Mouse (Mus musculus) skeletal muscle tissue, adult 2 months (tissue): ENCODE measurements around the gene Mthfsl.
"Not testable (repeated sequence)": the region's sequence is repeated elsewhere in the genome, so short reads cannot be mapped to it uniquely, and the experiment has no call there.

Source experiments
- DNase-seq: peaks from one replicate; pipeline ENCODE4 v3.0.0-alpha.2; 2012; ENCODE audit warnings: low read depth, low spot score

Gene Mthfsl

GRCm38 (mm10) chr9:88719989-88720537 is at the start of gene Mthfsl:
TSS of gene Mthfsl (minus strand) at chr9:88720296.
- DNase-seq = not testable (repeated sequence)

GRCm38 (mm10) chr9:88769470-88769869 is 49.4 kb upstream of the Mthfsl start:
- not testable (repeated sequence) for DNase-seq

GRCm38 (mm10) chr9:88746687-88747086 is 26.6 kb upstream of the Mthfsl start:
- not testable (repeated sequence) for DNase-seq

GRCm38 (mm10) chr9:88746046-88746445 is 25.9 kb upstream of the Mthfsl start:
- not testable (repeated sequence) for DNase-seq

- DNase-seq = not testable (repeated sequence)
These were observed 15.2 kb upstream of the Mthfsl start for GRCm38 (mm10) chr9:88735289-88735688.

DNA sequence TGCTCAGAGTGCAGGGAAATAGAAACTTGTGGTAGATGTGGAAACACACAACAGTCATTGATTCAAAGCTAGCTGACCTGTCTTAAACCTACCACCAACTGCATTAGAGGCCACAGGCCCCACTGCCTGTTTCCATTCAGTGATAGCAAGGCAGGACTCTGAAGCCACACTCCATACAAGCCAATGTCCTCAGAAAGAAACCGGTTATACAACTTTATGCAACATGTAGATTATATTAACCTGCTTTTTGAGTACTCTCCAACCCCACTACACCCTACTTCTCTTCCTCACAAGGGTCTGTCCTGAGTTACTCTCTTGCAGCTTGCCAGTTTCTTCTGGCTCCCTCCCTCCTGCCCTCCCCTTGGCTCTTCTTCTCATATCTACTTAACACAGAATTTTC is 13.1 kb upstream of the Mthfsl start:
- DNase-seq = not testable (repeated sequence)

DNA sequence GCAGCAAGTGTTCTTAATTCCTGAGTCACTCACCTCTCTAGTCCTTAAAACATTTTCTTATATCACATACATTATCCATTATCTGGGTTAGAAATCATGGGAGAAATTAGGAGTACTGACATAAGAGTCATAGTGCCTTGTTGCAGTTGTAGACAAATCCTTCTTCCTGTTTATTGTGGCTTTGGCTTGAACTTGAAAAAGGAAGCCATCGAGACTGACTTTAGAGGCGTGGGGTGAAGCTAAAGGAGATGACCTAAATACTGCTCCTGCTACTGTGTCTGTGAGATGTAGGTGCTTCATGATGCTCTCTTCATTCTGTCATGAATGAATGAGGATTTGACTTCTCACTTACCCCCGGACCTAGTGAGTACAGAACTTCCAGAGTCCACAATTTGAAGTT is 12.2 kb upstream of the Mthfsl start:
- not testable (repeated sequence) for DNase-seq

- not testable (repeated sequence) for DNase-seq
These were observed 11.6 kb upstream of the Mthfsl start, which contains the start of gene Bcl2a1d for GRCm38 (mm10) chr9:88731728-88732127. TSS of gene Bcl2a1d (minus strand) at chr9:88731914.

DNA sequence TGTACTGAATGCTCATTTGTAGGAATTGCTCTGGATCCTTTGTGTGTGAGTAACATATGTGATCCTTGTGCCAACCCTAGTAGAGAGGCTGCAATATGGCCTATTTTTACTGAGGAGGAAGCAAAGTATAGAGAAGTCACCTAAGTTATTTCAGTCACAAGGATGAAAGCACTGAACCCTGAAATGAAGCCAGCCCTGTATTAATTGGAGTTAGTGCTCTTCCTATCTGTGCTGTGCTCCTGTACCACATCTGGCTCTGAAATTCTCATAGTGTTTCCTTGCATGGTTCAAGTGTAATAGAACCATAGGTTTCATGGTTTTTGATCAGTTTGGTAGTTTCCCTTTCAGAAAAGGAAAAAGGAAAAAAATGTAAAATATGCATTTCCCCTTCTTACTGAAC is 8.2 kb upstream of the Mthfsl start:
- not testable (repeated sequence) for DNase-seq

- not testable (repeated sequence) for DNase-seq
These were observed 1.5 kb upstream of the Mthfsl start for GRCm38 (mm10) chr9:88721628-88722027.

DNA sequence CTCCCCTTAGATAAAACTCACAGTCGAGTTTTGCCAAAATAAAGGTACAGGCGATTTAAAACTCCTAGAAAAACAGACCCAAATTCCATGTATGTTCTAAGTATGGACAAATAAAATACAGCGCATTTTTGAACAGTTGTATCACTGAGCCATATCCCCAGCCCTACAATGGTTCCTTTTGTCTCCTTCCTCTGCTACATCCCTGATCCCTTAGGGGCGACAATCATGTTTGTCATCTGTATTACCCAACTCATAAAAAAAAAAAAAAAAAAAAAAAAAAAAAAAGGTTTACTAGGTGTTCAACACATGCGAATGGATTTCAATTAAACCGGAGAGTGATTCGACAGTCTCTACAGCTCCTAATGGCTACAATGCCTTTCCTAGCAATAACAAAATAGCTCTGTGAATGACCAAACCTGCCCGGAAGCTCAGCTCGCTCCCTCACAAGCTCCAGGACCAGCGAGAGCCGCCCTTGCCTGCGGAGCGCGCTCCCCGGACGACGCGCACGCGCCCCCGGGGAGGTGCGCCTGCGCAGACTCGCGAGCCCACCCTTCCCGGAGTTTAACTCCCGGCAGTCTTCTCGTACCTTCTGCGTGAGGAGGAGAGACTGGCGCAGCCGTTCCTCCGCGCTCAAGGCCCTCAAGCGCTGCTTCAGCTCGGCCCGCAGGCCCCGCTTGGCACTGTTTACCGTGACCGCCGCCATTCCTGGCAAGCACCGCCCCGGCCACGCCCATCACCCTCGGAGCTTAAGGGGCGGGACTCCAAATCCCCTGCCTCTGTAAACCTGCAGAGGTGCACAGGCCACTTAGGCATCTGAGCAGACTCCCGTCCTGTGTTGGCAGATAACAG is 799 bp downstream of the Mthfsl start:
- DNase-seq = not testable (repeated sequence)

- not testable (repeated sequence) for DNase-seq
These were observed 1.5 kb downstream of the Mthfsl start for GRCm38 (mm10) chr9:88718593-88718992.

DNA sequence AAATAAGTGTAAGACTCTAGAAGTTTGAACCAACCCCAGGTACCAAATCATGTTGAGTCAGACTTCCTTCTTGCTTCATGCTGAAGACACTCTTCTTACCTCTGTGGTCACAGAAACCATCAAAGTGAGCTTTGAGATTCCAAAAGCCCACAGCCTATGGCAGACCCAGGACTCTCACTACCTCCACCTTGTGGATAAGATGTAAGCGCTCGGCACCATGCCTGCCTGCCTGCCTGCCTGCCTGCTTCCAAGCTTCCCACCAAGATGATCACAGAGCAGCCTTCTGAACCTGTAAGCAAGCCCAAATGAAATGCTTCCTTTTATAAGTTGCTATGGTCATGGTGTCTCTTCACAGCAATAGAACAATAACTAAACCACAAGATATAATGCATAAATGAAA is 2.0 kb downstream of the Mthfsl start:
- DNase-seq = not testable (repeated sequence)

DNA sequence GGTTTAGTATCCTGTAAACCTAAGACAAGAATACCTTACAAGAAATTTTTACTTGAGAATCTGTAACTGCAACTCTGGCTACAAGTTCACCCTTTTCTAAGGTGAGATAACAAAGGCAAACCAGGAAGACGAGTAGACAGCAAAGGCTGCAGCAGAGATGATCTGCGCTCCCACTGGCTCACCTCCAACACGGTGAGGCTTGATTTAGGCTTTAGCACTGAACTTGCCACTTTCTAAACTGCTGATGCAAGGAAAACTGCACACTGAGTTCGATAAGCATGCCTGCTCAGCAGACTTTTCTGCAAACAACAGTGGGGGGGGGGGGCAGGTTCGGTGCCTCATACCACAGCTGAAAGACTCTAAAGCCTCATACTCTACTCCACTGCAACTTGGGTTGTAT is 5.6 kb downstream of the Mthfsl start:
- not testable (repeated sequence) for DNase-seq

DNA sequence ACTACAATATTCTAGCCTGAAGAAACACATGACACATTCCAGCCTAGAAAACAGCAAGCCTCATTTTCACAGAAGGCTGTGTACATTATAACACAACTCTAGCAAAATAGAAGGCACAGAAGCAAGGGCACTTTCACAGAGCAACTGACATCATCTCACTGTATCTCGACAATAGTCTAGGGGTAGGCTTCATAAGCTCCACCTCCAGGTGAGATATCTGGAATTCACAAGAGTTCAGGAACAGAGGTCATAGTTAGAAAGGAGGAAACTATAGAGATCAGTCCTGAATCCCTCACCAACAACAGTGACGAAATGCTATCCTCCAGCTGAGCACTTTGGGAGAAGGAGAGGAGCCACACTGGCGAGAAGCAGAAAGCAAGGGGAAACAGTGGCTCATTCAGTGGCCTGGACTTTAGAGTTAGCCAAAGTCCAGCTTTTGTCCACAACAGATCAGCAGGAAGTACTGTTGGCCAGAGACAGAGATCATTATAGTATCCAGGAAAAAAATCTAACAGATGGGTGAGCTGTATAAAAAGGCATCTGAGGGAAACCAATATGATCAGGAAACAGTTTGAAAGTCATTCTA is 7.8 kb downstream of the Mthfsl start:
- not testable (repeated sequence) for DNase-seq

- not testable (repeated sequence) for DNase-seq
These were observed 9.1 kb downstream of the Mthfsl start for GRCm38 (mm10) chr9:88710910-88711438.

DNA sequence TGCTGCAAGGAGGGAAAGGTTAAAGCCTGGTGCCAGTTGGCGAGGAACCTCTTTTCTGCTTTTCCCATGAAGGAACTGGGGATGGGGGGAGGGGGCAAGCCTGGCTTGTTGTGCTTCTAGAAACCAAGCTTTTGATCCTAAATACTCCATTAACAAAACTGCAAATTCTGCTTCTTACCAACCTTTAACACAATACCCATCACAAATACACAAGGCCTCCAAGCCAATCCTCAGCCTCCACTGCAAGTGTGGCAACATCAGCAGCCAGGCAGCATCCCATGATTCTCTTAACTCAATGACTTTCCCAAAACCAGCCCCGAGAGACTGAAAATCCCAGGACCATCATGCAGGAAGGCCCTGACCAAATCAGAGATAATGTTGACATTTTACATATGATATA is 9.7 kb downstream of the Mthfsl start:
- DNase-seq = not testable (repeated sequence)

DNA sequence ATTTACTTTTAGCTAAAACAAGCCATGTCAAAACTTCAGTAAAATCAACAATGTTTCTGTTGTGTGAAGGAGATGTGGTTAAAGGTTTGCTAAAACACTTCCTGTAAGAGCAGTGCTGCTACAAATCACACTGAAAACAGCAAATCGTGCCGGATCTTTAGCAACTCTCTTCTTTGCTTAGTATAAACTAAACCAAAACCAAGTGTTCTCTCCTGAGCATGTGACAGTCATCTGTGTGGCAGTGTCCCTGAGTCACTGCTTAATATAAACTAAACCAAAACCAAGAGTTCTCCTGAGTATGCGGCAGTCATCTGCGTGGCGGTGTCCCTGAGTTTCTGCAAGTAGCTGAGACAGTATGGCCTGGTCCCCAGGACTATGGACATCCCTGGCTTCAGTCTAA is 10.3 kb downstream of the Mthfsl start:
- DNase-seq = not testable (repeated sequence)

DNA sequence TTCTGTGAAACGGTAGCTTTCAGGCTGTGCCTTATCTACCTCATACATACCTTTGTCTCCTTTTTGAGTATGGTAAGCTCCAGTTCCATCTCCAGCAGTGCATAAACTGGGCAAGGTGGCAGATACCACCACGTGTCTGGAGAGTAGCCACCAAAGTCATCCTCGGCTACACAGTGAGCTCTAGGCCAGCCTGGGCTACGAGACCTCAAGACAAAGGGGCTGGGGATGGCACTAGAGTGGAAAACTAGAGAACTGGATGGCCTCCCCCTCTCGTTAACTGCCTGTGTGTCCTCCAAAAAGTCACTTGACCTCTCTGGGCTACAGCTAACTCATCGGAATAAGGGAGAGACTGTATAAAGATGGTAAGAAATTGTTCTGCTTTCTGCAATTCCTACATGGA is 10.8 kb downstream of the Mthfsl start:
- DNase-seq = no peak

GRCm38 (mm10) chr9:88706700-88707099 is 13.4 kb downstream of the Mthfsl start:
- no peak for DNase-seq

DNA sequence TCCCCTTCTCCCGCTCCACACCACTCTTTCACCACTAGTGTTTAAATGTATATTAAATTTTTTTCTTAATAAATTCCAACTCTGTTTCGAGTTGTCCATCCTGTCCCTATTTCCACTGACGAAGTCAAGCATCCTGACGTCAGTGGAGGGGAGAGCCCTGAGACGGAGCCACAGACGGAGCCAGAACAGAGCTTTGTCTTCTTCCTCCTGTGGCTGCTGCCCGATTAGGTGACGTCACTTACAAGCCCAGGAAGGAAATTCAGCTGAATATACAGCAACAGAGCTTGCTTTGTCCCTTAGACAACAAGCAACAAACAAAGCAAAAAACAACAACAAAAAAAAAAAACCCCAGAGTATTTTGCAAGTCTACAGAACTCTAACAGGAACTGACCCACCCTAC is 14.9 kb downstream of the Mthfsl start:
- not testable (repeated sequence) for DNase-seq

DNA sequence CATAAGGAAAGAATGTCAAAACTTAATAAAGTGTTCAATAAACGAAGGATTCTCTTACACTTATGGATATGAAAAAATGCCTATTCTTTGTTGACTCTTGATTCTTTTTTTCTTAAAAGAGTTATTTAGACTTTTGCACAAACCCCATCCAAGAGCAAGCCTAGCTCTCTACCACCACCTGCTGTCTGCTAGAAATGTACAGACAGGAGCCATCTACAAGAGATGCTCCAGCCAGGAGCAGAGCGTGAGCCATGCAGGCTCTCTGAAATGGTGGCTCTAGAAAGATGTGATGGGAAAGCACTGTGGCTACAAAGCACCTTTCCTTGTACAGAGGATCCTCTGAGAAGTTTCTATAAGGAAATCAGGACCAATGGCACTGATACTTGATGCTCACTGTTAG is 21.4 kb downstream of the Mthfsl start:
- DNase-seq = not testable (repeated sequence)
